Comparison of ENCODE assay signal across 23 mouse cellular contexts in the genomic region with DNA sequence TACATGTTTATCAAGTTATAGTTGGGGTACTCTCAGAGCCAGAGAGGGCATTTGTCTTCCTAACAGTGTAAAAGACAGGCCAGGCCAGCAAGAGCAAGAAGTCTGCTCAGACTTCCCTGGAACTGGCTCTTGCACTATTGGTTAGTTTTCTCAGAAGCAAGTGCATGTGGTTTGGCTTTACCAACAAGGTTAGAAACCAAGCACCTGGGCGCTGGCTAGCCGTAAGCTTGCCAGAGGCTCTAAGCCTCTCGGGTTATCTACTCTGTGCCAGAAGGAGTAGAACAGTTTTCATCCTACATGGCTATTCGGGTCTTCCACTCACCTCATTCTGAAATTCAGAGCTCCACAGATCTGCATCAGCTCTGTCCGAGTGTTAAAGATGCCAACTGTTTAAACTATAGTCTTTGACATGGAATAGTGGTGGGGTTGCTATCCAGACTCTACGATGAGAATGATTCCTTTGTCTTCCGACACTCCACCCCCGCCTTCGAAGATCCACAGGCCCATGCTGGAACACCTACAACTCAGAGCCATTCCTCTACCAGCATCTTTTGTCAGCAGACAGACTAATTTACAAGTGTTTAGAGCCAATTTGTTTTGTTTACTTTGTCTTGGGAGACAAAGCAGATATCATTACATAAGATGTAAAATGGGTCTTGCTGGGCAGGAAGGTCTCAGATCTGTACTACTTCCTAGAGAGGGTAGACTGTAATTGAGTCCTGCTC.
A peak's percentile ranks its signal among the peaks of the same experiment; 100 is the strongest.
DNase-seq lines count a peak whose midpoint lies in the region; TF ChIP-seq lines count a peak whose summit lies in the region.
"Had no signal": no experiment of that assay in that cellular context is flagged by ENCODE, and none has a peak within 500 bp of the region (broad histone marks: within the 10 kb centered on the region; RNA-seq: fewer than 3 reads in every experiment).

No protein-coding gene starts in this region.

- TF ChIP-seq CTCF in gastrocnemius, adult 2 months (IDR thresholded peaks at IDR 0.05): no peak

- H3K4me1 ChIP-seq in midbrain, embryonic 10.5 days: no peaks in the 10 kb centered on the region
- H3K4me1 ChIP-seq: embryonic facial prominence, embryonic 10.5 days; embryonic facial prominence, embryonic 12.5 days; forebrain, embryonic 13.5 days; forebrain, embryonic 15.5 days had no signal

- H3K27me3 ChIP-seq in midbrain, embryonic 10.5 days (ENCODE audit: low read depth, poor library complexity, severe bottlenecking): no peaks in the 10 kb centered on the region
- H3K27me3 ChIP-seq: embryonic facial prominence, embryonic 12.5 days; forebrain, embryonic 13.5 days; forebrain, embryonic 15.5 days; Patski had no signal

- H3K27ac ChIP-seq in gastrocnemius, adult 2 months: peak overlapping the region; percentile 46; the same call in 1 of the 2 replicates
- H3K27ac ChIP-seq in midbrain, embryonic 10.5 days (replicated peaks): no peak overlapping the region
- H3K27ac ChIP-seq: embryonic facial prominence, embryonic 10.5 days; embryonic facial prominence, embryonic 12.5 days; forebrain, embryonic 13.5 days; forebrain, embryonic 15.5 days had no signal

- no peak overlapping the region for H3K4me3 ChIP-seq in gastrocnemius, adult 2 months
- H3K4me3 ChIP-seq in midbrain, embryonic 10.5 days: no peak overlapping the region
- H3K4me3 ChIP-seq: embryonic facial prominence, embryonic 10.5 days; embryonic facial prominence, embryonic 12.5 days; forebrain, embryonic 13.5 days; forebrain, embryonic 15.5 days had no signal

- peak; percentile 63 for DNase-seq in gastrocnemius, adult 2 months
- no peak for DNase-seq in gastrocnemius, postnatal 4 days (ENCODE audit: low spot score in 2 of 2)
- peak; percentile 54 for DNase-seq in heart, adult 11 months
- DNase-seq in heart, adult 8-10 months (ENCODE audit: low spot score): no peak
- peak; percentile 64 for DNase-seq in R1 (ENCODE audit: low read depth, low spot score)
- peak; percentile 72 for DNase-seq in skeletal muscle tissue, adult 2 months (ENCODE audit: low read depth, low spot score)
- DNase-seq in right cerebral cortex, adult 2 months (ENCODE audit: low spot score in 2 of 2): no peak
- DNase-seq in midbrain, embryonic 10.5 days (ENCODE audit: low spot score): no peak
- DNase-seq: adrenal gland, adult 8-10 months; adrenal gland, postnatal 14 days; adrenal gland, postnatal 36 days; cerebellum, adult 11-12 months; cerebellum, adult 2 months; cerebellum, adult 9-10 months; cerebellum, postnatal 10 days; cerebellum, postnatal 25 days; forebrain, postnatal 0 days had no signal

- WGBS in midbrain, embryonic 10.5 days: 89% methylated on average over 9 of the region's 9 CpGs

- H3K36me3 ChIP-seq in midbrain, embryonic 10.5 days: no peaks in the 10 kb centered on the region
- H3K36me3 ChIP-seq: embryonic facial prominence, embryonic 10.5 days; embryonic facial prominence, embryonic 12.5 days; forebrain, embryonic 15.5 days; G1E had no signal

- peaks cover 10% of the 10 kb centered on the region for H3K9me3 ChIP-seq in midbrain, embryonic 10.5 days (replicated peaks)
- H3K9me3 ChIP-seq: embryonic facial prominence, embryonic 12.5 days; forebrain, embryonic 13.5 days; forebrain, embryonic 15.5 days; G1E had no signal

- intact Hi-C loops in gastrocnemius, adult 2 months (cut with DNase I): no loop called here

Comparison
In these comparisons a context has a peak if more than half of its experiments do, and no peak if none do; other contexts are left out.
1. DNase-seq: peak in gastrocnemius, adult 2 months (single experiment), heart, adult 11 months (single experiment), R1 (single experiment) and skeletal muscle tissue, adult 2 months (single experiment); none in gastrocnemius, postnatal 4 days (0 of 2), heart, adult 8-10 months (single experiment), right cerebral cortex, adult 2 months (0 of 2) and midbrain, embryonic 10.5 days (single experiment).